Mouse (Mus musculus): ENCODE results near the gene Syne4.

DNA sequence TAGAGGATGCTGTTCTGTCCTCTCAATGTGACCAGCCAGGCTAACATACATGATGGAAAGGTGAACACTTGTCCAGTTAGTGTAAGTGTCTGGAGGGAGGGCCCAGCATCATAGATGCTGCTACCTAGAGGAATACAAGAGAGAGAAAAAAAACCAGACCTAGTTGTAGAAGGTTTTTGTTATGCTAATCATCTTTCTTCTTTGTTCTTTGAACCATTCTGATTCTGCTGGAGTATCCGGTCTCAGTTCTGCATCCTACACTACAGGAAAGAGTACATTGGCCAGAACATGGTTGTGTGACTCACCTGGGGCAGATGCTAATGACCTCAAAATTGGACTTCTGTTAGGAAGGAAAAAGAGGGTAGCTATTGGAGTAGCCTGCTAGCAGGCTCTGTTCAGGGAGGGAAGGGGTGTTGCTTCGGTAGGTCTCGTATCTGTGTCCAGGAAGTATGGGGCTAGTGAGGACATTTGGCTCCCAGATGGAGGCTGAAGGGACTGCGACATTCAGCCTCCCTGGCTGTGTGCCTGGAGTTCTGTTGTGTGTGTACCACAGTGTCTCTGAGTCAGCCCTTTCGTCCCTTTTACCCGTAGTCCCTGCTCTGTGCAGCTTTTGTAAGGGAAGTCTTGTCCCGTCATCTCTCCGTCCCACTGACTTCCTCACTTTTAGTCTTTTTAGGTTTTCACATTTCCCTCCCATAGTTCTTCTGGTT is 27.8 kb upstream of the Syne4 start:
- TF ChIP-seq USF1 (IDR thresholded peaks at IDR 0.05; ENCODE audit: low read depth) (no peak), CTCF (IDR thresholded peaks at IDR 0.05; ENCODE audit: control insufficient read depth, insufficient read depth, insufficient read length) (no peak), MAX (IDR thresholded peaks at IDR 0.05) (no peak)

Data from C2C12 (cell line).